Mouse (Mus musculus): Measurements from ENCODE around the gene Hist1h2bq.
"Not testable (repeated sequence)": the region's sequence is repeated elsewhere in the genome, so short reads cannot be mapped to it uniquely, and the experiment has no call there.

DNA sequence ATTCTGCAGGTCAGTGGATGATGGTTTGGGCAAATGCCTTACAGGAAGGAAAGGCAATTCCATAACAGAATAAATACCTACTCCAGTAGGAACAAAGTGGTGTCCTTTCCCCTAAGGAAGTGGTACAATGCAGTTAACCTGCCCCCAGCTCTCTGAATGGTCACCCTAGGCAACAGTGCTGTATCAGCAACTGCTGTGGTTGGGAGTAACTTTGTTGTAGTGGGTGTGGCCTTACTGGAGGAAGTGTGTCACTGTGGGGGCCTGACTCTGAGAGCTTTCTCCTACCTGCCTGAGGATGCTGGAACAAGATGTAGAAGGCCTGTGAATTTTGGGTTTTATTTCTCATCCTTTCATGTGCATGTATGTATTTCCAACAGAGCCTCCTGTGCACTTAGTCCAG lies 36.4 kb upstream of the Hist1h2bq start:
- TF ChIP-seq EP300 (IDR thresholded peaks at IDR 0.05; ENCODE audit: low read length); SMC3 (IDR thresholded peaks at IDR 0.05; ENCODE audit: low read depth, low read length); CHD2 (IDR thresholded peaks at IDR 0.05; ENCODE audit: low read length); POLR2A (IDR thresholded peaks at IDR 0.05; ENCODE audit: low read depth, low read length); USF1 (IDR thresholded peaks at IDR 0.05; ENCODE audit: low read depth, low read length): not testable (repeated sequence)
